Mouse (Mus musculus) intestine, embryonic 15.5 days (tissue): ENCODE data around the gene Actr1a. TPM values are rescaled to one million over a fixed set of nuclear protein-coding genes. Genes with fewer than 3 reads are reported as not detected.

Source experiments
- ATAC-seq: fragments of 200-750 bp; cut with Nextera tagmentation; 2 replicates; pipeline ENCODE4 v1.8.0; 2017; ENCODE audit warnings: moderate TSS enrichment, moderate library complexity
- H3K27ac ChIP-seq: fragments of 300-500 bp; sonication (generic); 2 replicates; pipeline ENCODE4 v1.5.1; 2015; ENCODE audit warnings: mild to moderate bottlenecking, inconsistent platforms
- H3K27me3 ChIP-seq: fragments of 300-500 bp; sonication (generic); replicated peaks from 2 replicates; pipeline ENCODE4 v1.6.1; 2015; ENCODE audit warnings: inconsistent platforms
- H3K36me3 ChIP-seq: fragments of 300-500 bp; sonication (generic); 2 replicates; pipeline ENCODE4 v1.6.1; 2015; ENCODE audit warnings: inconsistent platforms
- H3K4me1 ChIP-seq: fragments of 300-500 bp; sonication (generic); replicated peaks from 2 replicates; pipeline ENCODE4 v1.6.1; 2015; ENCODE audit warnings: inconsistent platforms
- H3K4me2 ChIP-seq: fragments of 300-500 bp; sonication (generic); replicated peaks from 2 replicates; pipeline ENCODE4 v1.6.1; 2015; ENCODE audit warnings: mild to moderate bottlenecking, inconsistent platforms
- H3K4me3 ChIP-seq: fragments of 300-500 bp; sonication (generic); replicated peaks from 2 replicates; pipeline ENCODE4 v1.5.1; 2015; ENCODE audit warnings: inconsistent platforms
- H3K9ac ChIP-seq: fragments of 300-500 bp; sonication (generic); 2 replicates; pipeline ENCODE4 v1.6.1; 2015; ENCODE audit warnings: inconsistent platforms
- H3K9me3 ChIP-seq: fragments of 300-500 bp; sonication (generic); 2 replicates; pipeline ENCODE4 v1.6.1; 2016; ENCODE audit warnings: inconsistent platforms
- WGBS: fragments of 180-500 bp; shearing (Covaris S2); methylation state at CpG from one replicate; pipeline ENCODE4 v1.1.7; 2015; 5-methylcytosine and 5-hydroxymethylcytosine counted together
- polyA plus RNA-seq: library from polyadenylated mRNA; unstranded; fragments of >200 nt; fragmentation: Nextera tagmentation; extraction: Ambion mirVana; gene quantifications from 2 replicates; pipeline ENCODE4 v1.2.1, GENCODE M21; 2015

Gene Actr1a
- 114 and 118 TPM in 2 replicates for polyA plus RNA-seq

DNA sequence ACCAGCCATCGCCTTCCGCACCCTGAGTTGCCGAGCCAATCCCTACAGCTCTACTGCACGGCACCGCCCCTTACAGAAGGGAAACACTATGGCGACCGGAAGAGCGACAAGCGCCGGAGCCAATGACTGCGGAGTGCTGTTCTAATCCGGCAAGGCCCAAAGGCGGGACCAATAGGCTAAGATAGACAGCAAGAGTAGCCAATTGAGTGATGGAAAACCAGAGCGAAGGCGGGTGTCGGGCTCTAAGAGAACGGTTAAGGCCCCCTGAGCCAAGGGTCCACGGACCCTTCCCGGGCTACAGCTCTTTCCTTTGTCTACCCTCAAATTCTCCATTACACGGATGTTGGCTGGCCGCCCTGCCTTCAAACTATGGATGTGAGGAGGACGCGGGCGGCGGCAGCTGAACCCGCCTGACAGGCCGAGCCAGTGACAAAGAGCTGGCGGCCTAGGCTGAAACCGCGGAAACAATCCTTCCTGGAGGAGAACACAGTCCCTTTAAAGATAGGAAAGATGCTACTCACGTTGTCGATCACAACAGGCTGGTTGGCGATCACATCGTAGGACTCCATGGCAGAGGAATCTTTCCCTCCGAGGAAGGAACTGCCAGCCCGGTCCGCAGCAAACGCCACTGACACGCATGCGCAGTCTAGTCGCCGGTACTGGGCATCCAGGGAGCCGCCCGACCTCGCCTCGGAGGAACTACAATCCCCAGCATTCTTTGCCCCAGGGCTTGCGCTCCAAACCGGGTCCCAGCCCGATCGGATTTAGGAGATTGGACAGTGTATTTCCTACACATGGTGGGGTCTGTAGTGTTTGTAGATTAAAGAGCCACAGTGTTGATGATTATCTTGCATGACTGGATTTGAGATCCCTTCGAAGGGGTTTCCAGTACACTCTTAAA, at the start of gene Actr1a:
TSS of gene Actr1a (minus strand) at position 640 of the 901 bp plus-strand sequence.
- Histone ChIP-seq H3K4me3 (peak within 1 kb of the TSS; percentile 70), H3K9me3 (no peaks in the 10 kb centered on the region), H3K27me3 (no peaks in the 10 kb centered on the region), H3K9ac (peak within 1 kb of the TSS; percentile 69), H3K36me3 (no peaks in the 10 kb centered on the region), H3K4me2 (peak within 1 kb of the TSS; percentile 86), H3K27ac (peak within 1 kb of the TSS; percentile 89), H3K4me1 (peaks cover 26% of the 10 kb centered on the region)
- peak; percentile 95 for ATAC-seq
- under 1% methylated on average over 51 of the region's 51 CpGs for WGBS

DNA sequence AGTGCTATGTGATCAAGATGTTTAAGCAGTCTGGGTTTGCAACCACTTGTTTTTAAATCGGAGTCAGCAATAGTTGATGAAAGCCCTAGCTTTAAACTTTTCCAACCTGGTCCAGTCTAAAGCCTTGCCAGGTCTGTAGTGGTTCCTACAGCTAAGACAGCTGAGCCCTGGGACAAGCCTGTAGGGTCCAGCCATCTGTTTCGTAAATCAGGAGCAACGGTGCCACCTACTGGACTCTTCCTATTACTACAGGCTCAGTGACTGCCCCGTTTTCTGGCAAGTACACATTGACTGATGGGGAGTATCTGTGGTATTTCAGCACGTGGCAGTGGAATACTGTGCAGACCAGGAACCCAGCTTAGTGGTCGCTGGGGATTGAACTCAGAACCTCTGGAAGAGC, 48.7 kb upstream of the Actr1a start:
- H3K27me3 ChIP-seq, result no peaks in the 10 kb centered on the region
- H3K4me2 ChIP-seq, result no peak overlapping the region
- peaks cover 12% of the 10 kb centered on the region for H3K4me1 ChIP-seq
- H3K4me3 ChIP-seq, result no peak overlapping the region
- ATAC-seq, result peak; percentile 67
- no peaks in the 10 kb centered on the region for H3K9me3 ChIP-seq
- WGBS, result 13% methylated on average over 6 of the region's 6 CpGs
- H3K27ac ChIP-seq, result no peak overlapping the region
- no peak overlapping the region for H3K9ac ChIP-seq
- 0 out of 2 replicates have a peak, but pooled peaks cover 2% of the 10 kb centered on the region for H3K36me3 ChIP-seq

DNA sequence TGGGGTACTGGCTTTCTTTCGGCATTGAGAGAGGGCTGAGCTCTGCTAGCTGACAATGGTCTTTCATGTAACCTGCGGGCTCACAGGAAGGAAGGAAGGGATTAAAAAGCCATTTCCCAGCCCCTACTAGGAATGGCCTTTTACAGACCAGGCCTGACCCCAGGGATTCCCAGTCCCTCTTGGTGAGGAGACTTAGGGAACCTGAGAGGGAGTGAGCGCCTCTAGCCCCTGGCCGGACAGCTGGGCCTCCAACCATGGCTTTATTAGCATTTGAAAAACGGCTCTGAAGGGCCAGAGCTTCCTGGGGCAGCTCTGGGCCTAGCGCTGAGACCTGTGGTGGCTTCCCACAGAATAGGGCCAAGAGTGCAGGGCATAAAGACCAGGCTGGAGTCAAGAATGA, 48.0 kb upstream of the Actr1a start:
- WGBS, result 44% methylated on average over 6 of the region's 6 CpGs
- Histone ChIP-seq H3K4me2 (no peak overlapping the region), H3K9me3 (no peaks in the 10 kb centered on the region), H3K27me3 (no peaks in the 10 kb centered on the region), H3K27ac (no peak overlapping the region), H3K9ac (peak overlapping the region; percentile 5; the same call in 1 of the 2 replicates), H3K4me1 (peaks cover 12% of the 10 kb centered on the region), H3K36me3 (0 out of 2 replicates have a peak, but pooled peaks cover 2% of the 10 kb centered on the region), H3K4me3 (no peak overlapping the region)
- no peak for ATAC-seq

DNA sequence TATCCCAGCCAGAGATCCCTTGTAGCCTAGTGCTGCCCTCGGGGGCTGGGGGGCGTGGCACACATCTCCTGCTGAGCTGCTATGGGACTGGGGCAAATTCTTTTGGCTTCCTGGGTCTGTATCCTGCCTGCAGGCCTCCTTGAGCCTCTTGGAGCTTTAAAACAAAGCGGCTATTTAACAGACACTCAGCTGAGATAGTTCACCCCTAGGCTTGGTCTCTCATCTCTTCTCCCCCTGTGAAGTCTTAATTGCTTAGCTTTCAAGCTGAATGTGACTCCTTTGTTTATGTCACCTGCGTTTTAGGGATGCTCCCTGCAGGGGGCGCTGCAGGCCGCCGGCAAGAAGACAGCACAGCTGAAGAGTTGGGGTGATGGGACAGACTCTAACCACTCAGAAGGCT, 39.9 kb upstream of the Actr1a start:
- H3K9me3 ChIP-seq, result no peaks in the 10 kb centered on the region
- H3K9ac ChIP-seq, result no peak overlapping the region
- 16% methylated on average over 7 of the region's 7 CpGs for WGBS
- no peaks in the 10 kb centered on the region for H3K27me3 ChIP-seq
- no peak for ATAC-seq
- H3K36me3 ChIP-seq, result no peaks in the 10 kb centered on the region
- no peak overlapping the region for H3K4me2 ChIP-seq
- H3K4me1 ChIP-seq, result no peaks in the 10 kb centered on the region
- no peak overlapping the region for H3K27ac ChIP-seq
- H3K4me3 ChIP-seq, result no peak overlapping the region

DNA sequence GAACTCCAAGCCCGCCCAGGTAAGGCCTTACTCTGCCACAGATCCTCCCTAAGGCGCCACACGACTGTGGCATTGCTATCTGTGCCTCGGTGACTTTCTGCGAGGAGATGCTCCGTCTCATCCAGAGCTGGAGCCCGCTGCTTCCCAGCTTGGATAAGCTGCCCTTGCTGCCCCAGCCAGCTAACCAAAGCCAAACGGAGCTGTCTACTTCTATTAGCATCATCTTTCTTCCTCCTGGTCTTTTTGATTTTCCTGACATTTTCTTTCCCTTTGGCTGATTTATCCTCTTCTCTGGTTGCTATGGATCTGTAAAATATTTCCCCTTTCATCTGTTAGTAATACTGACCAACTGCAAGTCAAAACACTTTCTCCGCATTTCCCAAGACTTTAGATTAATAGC, 39.0 kb upstream of the Actr1a start:
- Histone ChIP-seq H3K4me2 (no peak overlapping the region), H3K27ac (no peak overlapping the region), H3K27me3 (no peaks in the 10 kb centered on the region), H3K9ac (no peak overlapping the region), H3K4me3 (no peak overlapping the region), H3K36me3 (no peaks in the 10 kb centered on the region), H3K4me1 (no peaks in the 10 kb centered on the region), H3K9me3 (no peaks in the 10 kb centered on the region)
- WGBS, result 68% methylated on average over 9 of the region's 9 CpGs
- no peak for ATAC-seq

DNA sequence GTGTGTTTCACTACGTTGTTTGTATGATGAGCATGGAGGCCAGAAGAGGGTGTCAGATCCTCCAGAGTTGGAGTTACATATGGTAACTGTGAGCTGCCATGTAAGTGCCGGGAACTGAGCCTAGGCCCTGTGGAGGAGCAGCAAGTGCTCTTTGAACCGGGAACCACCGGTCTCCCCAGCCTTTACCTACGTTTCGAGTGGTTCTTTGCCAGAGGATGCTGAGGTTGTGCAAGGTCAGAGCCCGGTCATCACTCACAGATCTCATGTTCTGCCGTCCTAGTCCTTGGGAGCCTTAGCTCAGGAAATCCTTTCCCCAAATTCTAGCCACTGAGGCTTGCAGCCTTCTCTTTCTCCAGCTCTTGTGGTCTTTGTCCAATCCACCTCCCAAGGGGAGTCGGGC, 38.6 kb upstream of the Actr1a start:
- Histone ChIP-seq H3K27me3 (no peaks in the 10 kb centered on the region), H3K27ac (no peak overlapping the region), H3K4me1 (no peaks in the 10 kb centered on the region), H3K36me3 (no peaks in the 10 kb centered on the region), H3K9me3 (no peaks in the 10 kb centered on the region), H3K4me3 (no peak overlapping the region), H3K4me2 (no peak overlapping the region), H3K9ac (no peak overlapping the region)
- 68% methylated on average over 9 of the region's 9 CpGs for WGBS
- no peak for ATAC-seq

DNA sequence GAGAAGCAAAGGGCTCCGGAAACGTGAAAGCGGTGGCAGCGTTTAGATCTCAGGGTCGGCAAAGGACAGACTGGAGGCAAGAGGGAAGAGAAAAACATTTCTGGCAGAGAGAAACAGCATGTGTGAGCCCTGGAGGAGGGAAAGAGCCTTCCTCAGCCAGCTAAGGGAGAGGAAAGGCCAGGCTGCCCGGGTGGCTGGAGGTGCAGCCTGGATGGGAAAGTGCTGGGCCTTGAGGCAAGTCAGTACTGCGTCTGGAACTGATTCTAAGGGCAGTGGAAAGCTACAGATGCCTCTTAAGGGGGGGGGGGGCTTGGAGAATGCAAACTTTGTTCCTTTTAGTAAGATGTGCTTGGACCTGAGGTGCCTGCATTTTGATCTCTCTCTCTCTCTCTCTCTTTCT, 38.2 kb upstream of the Actr1a start:
- 62% methylated on average over 7 of the region's 7 CpGs for WGBS
- Histone ChIP-seq H3K36me3 (no peaks in the 10 kb centered on the region), H3K27ac (no peak overlapping the region)

DNA sequence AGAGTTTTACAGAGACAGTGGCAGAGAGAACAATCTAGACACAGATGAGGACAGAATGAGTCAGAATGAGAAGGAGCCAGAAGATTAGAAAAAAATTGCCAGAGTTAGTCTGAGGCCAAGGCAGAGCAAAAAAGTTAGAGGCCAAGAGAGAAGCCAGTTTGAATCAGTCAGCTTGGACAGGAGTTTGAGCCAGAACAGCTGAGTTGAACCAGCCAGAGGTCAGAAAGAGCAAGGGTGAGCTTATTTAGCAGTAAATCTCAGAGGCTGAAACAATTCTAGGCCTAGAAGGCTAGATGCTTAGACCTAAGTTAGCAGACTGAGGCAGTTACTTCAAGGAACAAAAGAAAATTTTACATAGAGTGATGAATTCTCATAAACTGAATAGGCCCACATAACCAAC, 33.7 kb upstream of the Actr1a start:
- H3K4me2 ChIP-seq, result no peak overlapping the region
- no peaks in the 10 kb centered on the region for H3K27me3 ChIP-seq
- no peaks in the 10 kb centered on the region; the same call in 1 of the 2 replicates for H3K36me3 ChIP-seq
- no peak overlapping the region for H3K4me3 ChIP-seq
- H3K9me3 ChIP-seq, result no peaks in the 10 kb centered on the region
- no peak for ATAC-seq
- no peak overlapping the region for H3K9ac ChIP-seq
- H3K27ac ChIP-seq, result no peak overlapping the region
- H3K4me1 ChIP-seq, result no peaks in the 10 kb centered on the region

More for the DNA sequence above, 38.2 kb upstream of the Actr1a start:
- Histone ChIP-seq H3K4me2 (no peak overlapping the region), H3K9ac (no peak overlapping the region), H3K27me3 (no peaks in the 10 kb centered on the region), H3K9me3 (no peaks in the 10 kb centered on the region), H3K4me3 (no peak overlapping the region), H3K4me1 (no peaks in the 10 kb centered on the region)
- no peak for ATAC-seq

DNA sequence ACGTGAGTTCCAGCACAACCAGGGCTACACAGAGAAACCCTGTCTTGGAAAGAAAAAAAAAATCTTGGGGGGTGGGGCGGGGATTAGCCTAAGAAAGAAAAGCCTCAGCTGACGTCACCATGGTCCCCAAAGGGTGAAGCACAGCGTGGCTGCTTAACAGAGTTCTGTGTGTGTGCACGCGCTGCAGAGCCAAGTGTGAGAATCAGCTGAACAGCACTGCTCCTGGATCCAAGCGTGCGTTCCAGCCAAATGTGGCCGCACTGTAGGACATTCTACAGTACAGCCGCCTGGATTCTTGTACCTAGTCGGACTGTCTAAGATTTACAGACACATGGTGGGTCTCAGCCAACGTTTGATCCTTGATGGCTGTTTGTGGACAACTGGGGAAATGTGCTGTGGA, 30.9 kb upstream of the Actr1a start:
- Histone ChIP-seq H3K4me1 (peaks cover 6% of the 10 kb centered on the region), H3K27me3 (no peaks in the 10 kb centered on the region), H3K9ac (no peak overlapping the region), H3K4me3 (no peak overlapping the region), H3K27ac (no peak overlapping the region), H3K4me2 (no peak overlapping the region), H3K9me3 (no peaks in the 10 kb centered on the region), H3K36me3 (no peaks in the 10 kb centered on the region; the same call in 1 of the 2 replicates)
- ATAC-seq, result no peak
- 87% methylated on average over 12 of the region's 12 CpGs for WGBS

DNA sequence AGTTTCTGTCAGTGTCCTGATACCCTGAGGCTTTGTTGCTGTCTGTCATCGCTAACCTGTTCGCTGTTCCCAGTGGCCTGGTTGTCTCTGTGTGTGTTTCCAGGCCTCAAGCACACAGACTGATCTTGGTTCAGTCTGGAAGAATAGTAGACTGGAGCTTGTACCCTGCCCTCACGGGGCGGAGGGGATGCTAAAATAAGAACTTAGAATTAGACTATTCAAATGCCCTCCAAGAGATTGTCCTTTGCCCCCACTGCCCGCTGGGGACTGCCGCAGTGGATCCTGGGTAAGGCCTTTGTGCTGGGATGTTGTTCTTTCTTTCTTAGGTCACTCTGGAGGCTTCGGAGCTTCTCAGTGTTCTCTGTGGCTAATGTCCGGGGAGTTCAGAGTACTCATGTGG, 29.7 kb upstream of the Actr1a start:
- no peak for ATAC-seq

DNA sequence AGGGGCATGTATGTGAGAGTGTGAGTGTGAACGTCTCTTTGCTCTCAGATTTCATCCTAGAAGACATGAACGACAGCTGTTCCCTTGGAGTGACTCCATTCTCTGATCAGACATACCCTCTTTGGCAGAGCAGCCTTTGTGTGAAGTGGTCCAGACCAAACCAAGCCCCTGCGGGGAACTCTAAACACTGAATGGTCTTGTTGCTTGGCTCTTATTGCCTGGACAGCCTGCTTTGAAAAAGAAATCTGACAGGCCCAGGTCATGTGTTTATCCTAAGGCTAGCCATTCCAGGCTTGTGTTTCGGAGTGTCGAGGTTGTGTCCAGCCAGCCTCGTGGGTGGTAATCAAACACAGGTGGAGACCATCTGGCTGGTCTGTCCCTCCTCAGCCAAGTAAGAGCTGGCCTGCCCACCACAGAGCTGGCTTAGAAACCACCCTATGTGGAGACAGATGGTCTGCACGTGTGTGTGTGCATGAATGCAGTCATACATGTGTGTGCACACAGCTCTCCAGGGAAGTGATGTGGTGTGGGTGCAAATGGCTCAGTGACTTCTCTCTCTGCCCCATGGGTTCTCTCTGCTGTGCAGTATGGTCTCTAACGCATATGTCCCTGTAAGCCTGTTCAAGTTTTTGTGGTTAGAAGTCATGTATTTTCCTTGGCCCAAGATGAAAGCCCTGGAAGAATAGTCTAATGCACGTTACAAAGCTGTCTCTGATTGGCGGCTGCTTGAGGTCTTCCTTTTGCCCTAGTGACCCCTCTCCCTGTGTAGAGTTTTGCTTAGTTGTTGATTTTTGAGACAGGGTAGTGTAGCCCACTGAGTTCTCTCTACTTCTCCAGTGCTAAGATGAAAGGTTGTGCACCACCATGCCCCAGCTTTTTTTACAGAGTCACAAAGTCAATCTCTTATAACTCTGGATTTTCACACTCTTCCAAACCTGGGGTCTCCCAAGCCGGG, 27.1 kb upstream of the Actr1a start:
- H3K27ac ChIP-seq, result 0 out of 2 replicates have a peak overlapping the region, but pooled peaks have one; percentile 37
- no peak overlapping the region for H3K4me3 ChIP-seq
- H3K36me3 ChIP-seq, result no peaks in the 10 kb centered on the region
- 41% methylated on average over 11 of the region's 11 CpGs for WGBS
- H3K9ac ChIP-seq, result no peak overlapping the region
- ATAC-seq, result peak; percentile 47; the same call in 1 of the 2 replicates
- peaks cover 7% of the 10 kb centered on the region for H3K4me1 ChIP-seq
- H3K27me3 ChIP-seq, result no peaks in the 10 kb centered on the region
- H3K4me2 ChIP-seq, result no peak overlapping the region
- no peaks in the 10 kb centered on the region for H3K9me3 ChIP-seq

More for the DNA sequence above, 29.7 kb upstream of the Actr1a start:
- Histone ChIP-seq H3K4me3 (no peak overlapping the region), H3K36me3 (no peaks in the 10 kb centered on the region; the same call in 1 of the 2 replicates), H3K27me3 (no peaks in the 10 kb centered on the region), H3K27ac (no peak overlapping the region), H3K4me2 (no peak overlapping the region), H3K9ac (no peak overlapping the region), H3K9me3 (no peaks in the 10 kb centered on the region), H3K4me1 (peaks cover 7% of the 10 kb centered on the region)
- 90% methylated on average over 8 of the region's 8 CpGs for WGBS

DNA sequence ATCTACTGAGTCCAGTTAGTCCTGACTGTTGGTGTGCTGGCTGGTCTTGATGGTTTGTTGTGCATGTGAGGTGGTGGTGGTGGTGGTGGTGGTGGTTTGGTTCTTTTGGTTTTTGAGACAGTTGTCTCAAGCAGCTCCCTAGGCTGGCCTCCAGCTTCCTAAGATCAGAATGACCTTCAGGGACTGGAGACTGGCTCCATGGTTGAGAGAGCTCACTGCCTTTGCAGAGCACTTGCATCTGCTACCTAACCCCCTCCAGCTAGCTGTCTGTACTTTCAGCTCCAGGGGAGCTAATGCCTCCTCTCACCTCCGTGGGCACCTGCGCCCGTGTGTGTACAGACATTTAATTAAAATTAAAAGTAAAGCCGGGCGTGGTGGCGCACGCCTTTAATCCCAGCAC, 24.9 kb upstream of the Actr1a start:
- no peak overlapping the region for H3K27ac ChIP-seq

More for the DNA sequence above, 24.9 kb upstream of the Actr1a start:
- no peaks in the 10 kb centered on the region for H3K27me3 ChIP-seq
- H3K4me1 ChIP-seq, result peaks cover 7% of the 10 kb centered on the region
- H3K36me3 ChIP-seq, result no peaks in the 10 kb centered on the region
- 92% methylated on average over 7 of the region's 7 CpGs for WGBS
- H3K9ac ChIP-seq, result no peak overlapping the region
- no peak overlapping the region for H3K4me3 ChIP-seq
- H3K9me3 ChIP-seq, result no peaks in the 10 kb centered on the region
- no peak for ATAC-seq
- no peak overlapping the region for H3K4me2 ChIP-seq
